Mouse (Mus musculus) ovary, adult 18-20 months (tissue): Measurements from ENCODE around the gene H2al2b.
"Not testable (repeated sequence)": the region's sequence is repeated elsewhere in the genome, so short reads cannot be mapped to it uniquely, and the experiment has no call there.

Source experiments
- DNase-seq: peaks from one replicate; pipeline ENCODE4 v3.0.0; 2022; ENCODE audit warnings: low spot score, mixed read lengths

Gene H2al2b

DNA sequence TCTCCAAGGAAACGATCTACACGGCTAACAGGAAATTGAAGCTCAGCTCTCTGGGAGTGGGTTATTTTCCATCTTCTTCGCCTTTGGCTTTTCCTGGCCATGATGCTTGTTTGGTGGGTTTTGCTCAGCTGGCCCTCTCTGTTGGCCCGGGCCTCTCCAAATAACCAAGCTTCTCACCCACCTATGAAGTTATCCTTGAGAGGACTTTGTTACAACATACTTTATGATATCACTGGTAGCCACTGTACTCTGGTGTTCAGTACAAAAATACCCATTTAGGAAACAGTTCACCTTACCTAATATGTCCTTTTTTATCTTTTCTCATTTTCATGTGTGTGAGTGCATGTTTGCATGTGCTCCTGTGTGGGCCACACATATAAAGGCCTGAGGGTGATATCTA is at the start of gene H2al2b:
H2al2b (minus strand) TSS at position 101 of the 400 bp plus-strand sequence.
- not testable (repeated sequence) for DNase-seq
